Mouse (Mus musculus): ENCODE results near the gene Aldh3b2. TPM values are rescaled to one million over a fixed set of nuclear protein-coding genes. Genes with fewer than 3 reads are reported as not detected.

Aldh3b2 gene
- polyA plus RNA-seq (2015; fragmentation: Nextera tagmentation; extraction: Ambion mirVana), result 0.61 and 1.2 TPM in 2 replicates

DNA sequence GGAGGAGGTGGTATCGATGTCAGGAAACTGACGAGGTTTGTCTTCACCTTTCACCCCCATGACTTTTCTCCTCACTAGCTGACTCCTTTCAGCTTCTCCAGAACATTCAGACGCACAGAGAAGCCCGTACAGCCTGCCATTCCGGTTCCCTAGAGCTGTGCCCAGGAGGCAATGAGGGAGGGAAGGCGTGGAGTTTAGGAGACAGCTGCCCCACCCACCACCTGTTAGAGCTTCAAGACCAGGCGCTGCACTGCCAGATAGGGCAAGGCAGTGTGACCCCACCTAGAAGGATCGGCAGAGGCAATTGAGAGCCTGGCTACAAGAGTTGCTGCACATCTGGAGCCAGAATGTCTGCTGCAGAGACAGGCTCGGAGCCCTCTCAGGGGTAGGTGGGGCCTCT, at the start of gene Aldh3b2:
TSS of gene Aldh3b2 (plus strand) at position 100 of the 400 bp plus-strand sequence.
- Histone ChIP-seq H3K27me3 (replicated peaks; ENCODE audit: control insufficient read depth, insufficient read depth, low read length) (no peaks in the 10 kb centered on the region), H3K4me3 (ENCODE audit: low read length) (no peak within 1 kb of the TSS), H3K4me2 (ENCODE audit: low read depth, low read length) (no peak within 1 kb of the TSS), H3K36me3 (ENCODE audit: control insufficient read depth, insufficient read depth, low read length) (no peaks in the 10 kb centered on the region), H3K27ac (ENCODE audit: low read length) (no peak within 1 kb of the TSS), H3K9ac (ENCODE audit: low read depth, low read length) (no peak within 1 kb of the TSS), H3K4me1 (ENCODE audit: control insufficient read depth, insufficient read depth, low read length) (peaks cover 6% of the 10 kb centered on the region; the same call in 1 of the 2 replicates), H3K9me3 (ENCODE audit: control insufficient read depth, low read length) (no peaks in the 10 kb centered on the region)
- ATAC-seq, result peak; percentile 90
- WGBS, result 26% methylated on average over 9 of the region's 9 CpGs

DNA sequence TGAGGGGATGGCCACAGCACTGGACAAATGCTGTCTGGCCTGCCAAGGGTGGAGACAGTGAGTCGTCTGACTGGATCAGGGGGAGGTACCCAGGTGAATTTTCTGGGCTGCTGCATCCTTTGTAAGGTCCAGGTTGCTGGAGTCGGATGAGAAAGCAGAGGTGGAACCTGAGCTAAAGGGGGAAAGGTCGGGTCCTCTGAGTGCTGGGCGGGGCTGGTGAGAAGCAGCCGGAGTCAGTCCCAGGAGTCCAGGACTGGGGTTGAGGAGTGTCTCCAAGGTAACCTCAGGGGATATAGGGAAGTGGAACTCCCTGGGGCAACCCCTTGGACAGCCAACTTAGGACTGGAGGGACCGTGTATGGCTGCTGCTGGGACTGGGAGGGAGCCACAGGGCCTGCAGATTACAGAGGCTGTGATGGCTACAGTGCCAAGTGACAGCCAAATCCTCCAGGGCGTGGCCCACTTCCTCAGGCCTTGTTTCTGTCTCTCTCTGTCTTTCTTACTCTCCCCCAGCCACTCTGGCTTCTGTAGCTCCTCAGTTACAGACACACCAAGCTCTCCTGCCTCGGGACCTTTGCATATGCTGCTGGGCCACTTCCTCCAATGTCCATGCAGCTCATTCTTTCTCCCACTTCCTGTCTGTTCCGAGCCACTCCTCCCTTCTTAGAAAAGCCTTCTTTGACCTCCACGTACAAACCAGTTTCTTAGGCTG, 49.3 kb upstream of the Aldh3b2 start:
- peaks cover 9% of the 10 kb centered on the region; the same call in 1 of the 2 replicates for H3K4me1 ChIP-seq (ENCODE audit: control insufficient read depth, insufficient read depth, low read length)
- H3K9ac ChIP-seq (ENCODE audit: low read depth, low read length), result no peak overlapping the region
- peak; percentile 38; the same call in 1 of the 2 replicates for ATAC-seq
- no peaks in the 10 kb centered on the region for H3K27me3 ChIP-seq (replicated peaks; ENCODE audit: control insufficient read depth, insufficient read depth, low read length)
- H3K9me3 ChIP-seq (ENCODE audit: control insufficient read depth, low read length), result no peaks in the 10 kb centered on the region
- 52% methylated on average over 10 of the region's 10 CpGs for WGBS
- H3K4me2 ChIP-seq (ENCODE audit: low read depth, low read length), result no peak overlapping the region
- H3K4me3 ChIP-seq (ENCODE audit: low read length), result no peak overlapping the region
- H3K36me3 ChIP-seq (ENCODE audit: control insufficient read depth, insufficient read depth, low read length), result no peaks in the 10 kb centered on the region
- H3K27ac ChIP-seq (ENCODE audit: low read length), result no peak overlapping the region

DNA sequence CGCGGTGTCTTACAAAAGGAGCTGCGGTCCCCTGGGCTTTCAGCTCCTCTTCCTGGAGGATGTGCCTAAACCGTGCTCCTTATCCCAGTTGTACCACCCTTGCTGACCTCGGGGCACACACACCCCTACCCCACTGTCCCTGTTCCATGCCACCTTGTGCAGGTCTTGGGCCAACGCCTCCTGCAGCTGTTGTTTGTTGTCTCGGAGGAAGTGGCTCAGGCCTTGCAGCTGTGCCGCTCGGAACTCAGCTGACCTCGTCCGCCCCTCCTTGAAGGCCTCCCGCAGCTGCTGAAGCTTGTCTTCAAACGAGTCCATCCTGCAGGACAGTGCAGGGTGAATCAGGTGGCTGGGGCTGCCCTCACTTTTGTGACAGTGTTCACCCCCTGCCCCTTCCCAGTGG, 48.5 kb upstream of the Aldh3b2 start:
- no peaks in the 10 kb centered on the region for H3K9me3 ChIP-seq (ENCODE audit: control insufficient read depth, low read length)
- 0 out of 2 replicates have a peak, but pooled peaks have one; percentile 14 for ATAC-seq
- H3K27me3 ChIP-seq (replicated peaks; ENCODE audit: control insufficient read depth, insufficient read depth, low read length), result no peaks in the 10 kb centered on the region
- no peak overlapping the region for H3K4me2 ChIP-seq (ENCODE audit: low read depth, low read length)
- H3K27ac ChIP-seq (ENCODE audit: low read length), result peak overlapping the region; percentile 1
- 56% methylated on average over 13 of the region's 13 CpGs for WGBS
- no peak overlapping the region for H3K9ac ChIP-seq (ENCODE audit: low read depth, low read length)
- no peak overlapping the region for H3K4me3 ChIP-seq (ENCODE audit: low read length)
- H3K4me1 ChIP-seq (ENCODE audit: control insufficient read depth, insufficient read depth, low read length), result peaks cover 9% of the 10 kb centered on the region; the same call in 1 of the 2 replicates
- H3K36me3 ChIP-seq (ENCODE audit: control insufficient read depth, insufficient read depth, low read length), result no peaks in the 10 kb centered on the region

DNA sequence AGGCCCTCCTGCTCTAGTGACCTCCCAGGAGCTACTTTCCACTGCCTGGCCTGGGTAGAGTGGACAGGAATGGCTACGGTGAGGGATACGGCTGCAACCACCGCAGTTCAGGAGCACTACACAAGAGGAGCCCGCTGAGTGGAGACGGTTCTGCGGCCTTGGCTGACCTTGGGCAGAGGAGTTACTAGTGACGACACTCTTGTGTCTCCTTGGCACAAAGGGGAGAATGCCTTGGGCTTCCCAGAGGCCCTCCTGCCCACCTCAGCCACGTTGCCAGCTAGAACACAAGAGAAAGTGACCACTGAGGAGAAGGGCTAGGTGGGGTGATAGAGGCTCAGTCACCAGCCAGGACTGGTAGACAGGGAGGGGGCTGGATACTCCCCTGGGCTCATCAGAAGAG, 47.9 kb upstream of the Aldh3b2 start:
- Histone ChIP-seq H3K4me1 (ENCODE audit: control insufficient read depth, insufficient read depth, low read length) (peaks cover 9% of the 10 kb centered on the region), H3K27me3 (replicated peaks; ENCODE audit: control insufficient read depth, insufficient read depth, low read length) (no peaks in the 10 kb centered on the region), H3K9ac (ENCODE audit: low read depth, low read length) (no peak overlapping the region), H3K36me3 (ENCODE audit: control insufficient read depth, insufficient read depth, low read length) (no peaks in the 10 kb centered on the region), H3K27ac (ENCODE audit: low read length) (peak overlapping the region; percentile 1), H3K4me2 (ENCODE audit: low read depth, low read length) (no peak overlapping the region), H3K4me3 (ENCODE audit: low read length) (no peak overlapping the region), H3K9me3 (ENCODE audit: control insufficient read depth, low read length) (no peaks in the 10 kb centered on the region)
- WGBS, result 75% methylated on average over 8 of the region's 8 CpGs
- no peak for ATAC-seq

- H3K27ac ChIP-seq (ENCODE audit: low read length), result no peak overlapping the region
- no peaks in the 10 kb centered on the region for H3K27me3 ChIP-seq (replicated peaks; ENCODE audit: control insufficient read depth, insufficient read depth, low read length)
- no peaks in the 10 kb centered on the region for H3K9me3 ChIP-seq (ENCODE audit: control insufficient read depth, low read length)
- H3K4me3 ChIP-seq (ENCODE audit: low read length), result no peak overlapping the region
- WGBS, result 86% methylated on average over 7 of the region's 7 CpGs
- peaks cover 16% of the 10 kb centered on the region for H3K4me1 ChIP-seq (ENCODE audit: control insufficient read depth, insufficient read depth, low read length)
- H3K4me2 ChIP-seq (ENCODE audit: low read depth, low read length), result no peak overlapping the region
- no peaks in the 10 kb centered on the region for H3K36me3 ChIP-seq (ENCODE audit: control insufficient read depth, insufficient read depth, low read length)
- no peak for ATAC-seq
- H3K9ac ChIP-seq (ENCODE audit: low read depth, low read length), result no peak overlapping the region
Observed at GRCm38 (mm10) chr19:3924868-3925267, 47.3 kb upstream of the Aldh3b2 start.

DNA sequence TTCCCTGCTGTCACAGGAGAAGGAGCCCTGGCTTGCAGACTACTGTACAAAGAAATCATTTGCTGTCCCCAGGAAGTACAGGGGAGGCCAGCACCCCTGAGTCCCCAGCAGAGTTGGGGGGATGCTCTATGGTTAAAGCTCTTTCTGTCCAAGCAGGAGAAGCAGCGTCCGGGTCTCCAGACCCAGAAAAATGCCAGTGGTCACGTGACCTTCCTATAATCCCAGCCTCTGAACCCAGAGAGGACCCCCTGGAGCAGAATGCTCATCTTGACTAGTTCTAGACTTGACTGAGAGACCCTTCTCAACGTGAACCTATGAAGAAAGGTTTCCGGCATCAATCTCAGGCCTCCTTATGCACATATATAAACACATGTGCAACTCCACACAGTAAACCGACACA, 46.3 kb upstream of the Aldh3b2 start:
- no peak for ATAC-seq
- H3K4me2 ChIP-seq (ENCODE audit: low read depth, low read length), result no peak overlapping the region
- WGBS, result 84% methylated on average over 6 of the region's 6 CpGs
- H3K9ac ChIP-seq (ENCODE audit: low read depth, low read length), result no peak overlapping the region
- no peak overlapping the region for H3K27ac ChIP-seq (ENCODE audit: low read length)
- no peaks in the 10 kb centered on the region for H3K27me3 ChIP-seq (replicated peaks; ENCODE audit: control insufficient read depth, insufficient read depth, low read length)
- peaks cover 26% of the 10 kb centered on the region for H3K4me1 ChIP-seq (ENCODE audit: control insufficient read depth, insufficient read depth, low read length)
- H3K36me3 ChIP-seq (ENCODE audit: control insufficient read depth, insufficient read depth, low read length), result no peaks in the 10 kb centered on the region
- H3K4me3 ChIP-seq (ENCODE audit: low read length), result no peak overlapping the region
- no peaks in the 10 kb centered on the region for H3K9me3 ChIP-seq (ENCODE audit: control insufficient read depth, low read length)

GRCm38 (mm10) chr19:3926279-3926678, 45.8 kb upstream of the Aldh3b2 start:
- H3K4me1 ChIP-seq (ENCODE audit: control insufficient read depth, insufficient read depth, low read length), result peaks cover 26% of the 10 kb centered on the region
- no peak overlapping the region for H3K9ac ChIP-seq (ENCODE audit: low read depth, low read length)
- H3K4me3 ChIP-seq (ENCODE audit: low read length), result no peak overlapping the region
- no peaks in the 10 kb centered on the region for H3K27me3 ChIP-seq (replicated peaks; ENCODE audit: control insufficient read depth, insufficient read depth, low read length)
- no peaks in the 10 kb centered on the region for H3K36me3 ChIP-seq (ENCODE audit: control insufficient read depth, insufficient read depth, low read length)
- no peak overlapping the region for H3K27ac ChIP-seq (ENCODE audit: low read length)
- 70% methylated on average over 3 of the region's 3 CpGs for WGBS
- ATAC-seq, result no peak
- H3K4me2 ChIP-seq (ENCODE audit: low read depth, low read length), result no peak overlapping the region
- H3K9me3 ChIP-seq (ENCODE audit: control insufficient read depth, low read length), result no peaks in the 10 kb centered on the region

DNA sequence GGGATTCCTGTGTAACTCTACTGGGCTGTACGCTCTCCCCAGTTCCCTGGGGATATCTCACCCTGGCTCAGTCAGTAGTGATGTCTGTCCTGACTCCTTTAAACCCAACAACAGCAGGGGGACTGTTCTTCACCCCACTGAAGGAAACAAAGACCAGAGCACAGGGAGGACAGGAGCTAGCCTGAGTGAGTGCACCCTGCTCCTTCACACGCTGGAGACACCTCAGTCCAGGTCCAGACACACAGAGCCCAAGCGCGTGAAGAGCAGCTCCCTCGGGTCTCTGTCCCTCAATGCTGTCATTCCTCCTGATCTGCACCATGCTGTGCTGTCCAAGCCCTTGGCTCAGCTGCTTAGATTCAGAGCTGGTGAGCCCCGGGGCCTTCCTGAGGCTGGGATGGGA, 45.4 kb upstream of the Aldh3b2 start:
- H3K4me2 ChIP-seq (ENCODE audit: low read depth, low read length), result no peak overlapping the region
- no peak overlapping the region for H3K27ac ChIP-seq (ENCODE audit: low read length)
- H3K36me3 ChIP-seq (ENCODE audit: control insufficient read depth, insufficient read depth, low read length), result no peaks in the 10 kb centered on the region
- H3K9me3 ChIP-seq (ENCODE audit: control insufficient read depth, low read length), result no peaks in the 10 kb centered on the region
- H3K4me3 ChIP-seq (ENCODE audit: low read length), result no peak overlapping the region
- H3K9ac ChIP-seq (ENCODE audit: low read depth, low read length), result no peak overlapping the region
- ATAC-seq, result no peak
- no peaks in the 10 kb centered on the region for H3K27me3 ChIP-seq (replicated peaks; ENCODE audit: control insufficient read depth, insufficient read depth, low read length)
- 75% methylated on average over 6 of the region's 6 CpGs for WGBS
- H3K4me1 ChIP-seq (ENCODE audit: control insufficient read depth, insufficient read depth, low read length), result peaks cover 26% of the 10 kb centered on the region

DNA sequence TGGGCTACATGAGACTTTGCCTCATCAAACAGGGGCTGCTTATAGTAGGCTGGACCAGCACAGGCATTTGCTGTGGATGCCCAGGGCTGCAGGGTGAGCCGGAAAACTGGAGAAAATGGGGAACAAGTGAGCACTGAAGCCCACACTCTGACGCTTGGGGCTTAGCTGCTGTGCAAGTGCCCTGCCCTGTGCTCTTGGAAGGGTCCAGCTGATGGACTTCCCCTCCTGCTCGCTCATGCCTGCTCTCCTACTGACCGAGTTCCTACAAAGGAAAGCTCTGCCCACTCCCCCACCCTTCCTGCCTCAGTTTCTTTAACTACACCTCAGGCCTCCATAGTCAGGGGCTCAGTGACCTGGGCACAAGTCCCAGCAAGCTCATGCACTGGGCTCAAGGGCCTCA, 44.1 kb upstream of the Aldh3b2 start:
- Histone ChIP-seq H3K4me1 (ENCODE audit: control insufficient read depth, insufficient read depth, low read length) (peaks cover 20% of the 10 kb centered on the region), H3K36me3 (ENCODE audit: control insufficient read depth, insufficient read depth, low read length) (no peaks in the 10 kb centered on the region), H3K9ac (ENCODE audit: low read depth, low read length) (no peak overlapping the region), H3K27ac (ENCODE audit: low read length) (no peak overlapping the region), H3K9me3 (ENCODE audit: control insufficient read depth, low read length) (no peaks in the 10 kb centered on the region), H3K27me3 (replicated peaks; ENCODE audit: control insufficient read depth, insufficient read depth, low read length) (no peaks in the 10 kb centered on the region), H3K4me2 (ENCODE audit: low read depth, low read length) (no peak overlapping the region), H3K4me3 (ENCODE audit: low read length) (no peak overlapping the region)
- WGBS, result 93% methylated on average over 4 of the region's 4 CpGs
- no peak for ATAC-seq

DNA sequence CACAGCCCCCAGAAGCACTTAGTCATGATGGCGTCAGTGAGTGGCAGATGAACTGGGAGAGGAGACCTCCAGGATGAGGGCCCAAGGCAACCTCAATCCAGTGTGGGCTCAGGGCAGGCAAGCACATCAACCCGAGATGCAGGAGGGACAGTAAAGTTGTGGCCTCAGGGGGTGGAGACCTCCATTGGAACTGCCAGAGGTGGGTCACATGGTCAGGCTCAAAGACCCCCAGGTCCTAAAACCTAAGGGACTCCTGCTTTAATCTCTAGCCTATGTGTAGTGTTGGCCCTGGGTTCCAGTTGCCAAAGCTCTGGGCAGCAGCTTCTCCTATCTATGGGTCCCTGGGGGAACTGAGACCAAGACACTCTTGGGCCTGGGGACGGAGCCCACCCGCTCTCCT, 43.3 kb upstream of the Aldh3b2 start:
- 76% methylated on average over 4 of the region's 4 CpGs for WGBS
- ATAC-seq, result no peak
- Histone ChIP-seq H3K4me3 (ENCODE audit: low read length) (no peak overlapping the region), H3K9me3 (ENCODE audit: control insufficient read depth, low read length) (no peaks in the 10 kb centered on the region), H3K4me1 (ENCODE audit: control insufficient read depth, insufficient read depth, low read length) (peaks cover 20% of the 10 kb centered on the region), H3K9ac (ENCODE audit: low read depth, low read length) (no peak overlapping the region), H3K27ac (ENCODE audit: low read length) (peak overlapping the region; percentile 75), H3K27me3 (replicated peaks; ENCODE audit: control insufficient read depth, insufficient read depth, low read length) (no peaks in the 10 kb centered on the region), H3K36me3 (ENCODE audit: control insufficient read depth, insufficient read depth, low read length) (no peaks in the 10 kb centered on the region), H3K4me2 (ENCODE audit: low read depth, low read length) (no peak overlapping the region)
